23 mouse cellular contexts compared by ENCODE assay signal in the genomic region with DNA sequence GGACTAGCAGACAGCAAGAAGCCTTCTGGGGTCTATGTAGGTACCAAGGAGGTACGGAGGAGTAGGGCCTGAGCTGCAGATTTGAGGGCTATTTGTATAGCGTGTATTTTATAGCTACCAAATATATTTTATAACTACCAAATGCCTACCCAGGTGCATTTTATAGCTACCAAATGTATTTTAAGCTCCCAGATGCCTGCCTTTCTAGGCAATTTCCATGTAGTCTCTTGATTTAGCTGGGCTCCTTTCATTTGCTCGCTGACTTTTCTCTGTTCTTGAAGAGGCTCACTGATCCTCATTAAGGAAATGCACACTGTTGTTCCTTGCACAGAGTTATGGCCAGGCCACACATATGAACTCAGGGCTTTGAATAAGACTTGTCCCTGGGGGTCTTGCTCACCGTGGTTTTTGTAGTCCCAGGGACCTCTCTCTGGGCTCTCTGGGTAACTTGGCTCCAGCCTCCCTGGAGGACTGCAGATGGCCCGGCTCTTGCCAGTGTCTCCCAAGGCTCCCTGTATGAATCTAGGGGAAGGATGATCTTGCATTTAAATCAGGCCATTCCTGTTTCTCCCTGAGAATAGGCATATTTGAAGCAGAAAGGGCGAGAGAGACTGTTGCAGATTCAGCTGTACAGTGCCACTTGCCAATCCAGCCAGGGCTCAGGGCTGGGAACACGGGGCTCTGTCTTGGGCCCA. TPM values are rescaled to one million over a fixed set of nuclear protein-coding genes. Genes with fewer than 3 reads are reported as not detected.
A peak's percentile ranks its signal among the peaks of the same experiment; 100 is the strongest.
DNase-seq lines count a peak whose midpoint lies in the region; ATAC-seq and TF ChIP-seq lines count a peak whose summit lies in the region.
"Had no signal": no experiment of that assay in that cellular context is flagged by ENCODE, and none has a peak within 500 bp of the region (broad histone marks: within the 10 kb centered on the region; RNA-seq: fewer than 3 reads in every experiment).

No protein-coding gene starts in this region.

- H3K9ac ChIP-seq in limb, embryonic 13.5 days = 0 out of 2 replicates have a peak overlapping the region, but pooled peaks have one; percentile 25
- H3K9ac ChIP-seq: heart, embryonic 13.5 days; hindbrain, embryonic 13.5 days; liver, postnatal 0 days; neural tube, embryonic 15.5 days had no signal

- H3K27me3 ChIP-seq in limb, embryonic 13.5 days = peaks cover 49% of the 10 kb centered on the region
- peaks cover 32% of the 10 kb centered on the region for H3K27me3 ChIP-seq in limb, embryonic 10.5 days (ENCODE audit: low read depth, poor library complexity, severe bottlenecking)
- no peaks in the 10 kb centered on the region for H3K27me3 ChIP-seq in kidney, adult 2 months (replicated peaks; ENCODE audit: control insufficient read depth, insufficient read depth, low read length)

- no peak for TF ChIP-seq CTCF in cortical plate, adult 2 months (IDR thresholded peaks at IDR 0.05; ENCODE audit: extremely low read depth, insufficient read depth, low read length)
- no peak for TF ChIP-seq CTCF in kidney, adult 2 months (conservative IDR thresholded peaks at IDR 0.05; ENCODE audit: insufficient read depth, insufficient read length, low read depth, low read length)

- no peaks in the 10 kb centered on the region for H3K36me3 ChIP-seq in limb, embryonic 13.5 days
- no peaks in the 10 kb centered on the region for H3K36me3 ChIP-seq in limb, embryonic 10.5 days
- H3K36me3 ChIP-seq in kidney, adult 2 months (ENCODE audit: control insufficient read depth, insufficient read depth, low read length) = no peaks in the 10 kb centered on the region
- H3K36me3 ChIP-seq: embryonic facial prominence, embryonic 10.5 days; heart, embryonic 13.5 days; hindbrain, embryonic 13.5 days; neural tube, embryonic 15.5 days had no signal

- H3K4me1 ChIP-seq in limb, embryonic 13.5 days = peaks cover 15% of the 10 kb centered on the region
- H3K4me1 ChIP-seq in limb, embryonic 10.5 days = peaks cover 8% of the 10 kb centered on the region; the same call in 1 of the 2 replicates
- H3K4me1 ChIP-seq in cortical plate, adult 2 months (ENCODE audit: control insufficient read depth, insufficient read depth, low read length) = peaks cover 13% of the 10 kb centered on the region
- H3K4me1 ChIP-seq in kidney, adult 2 months (ENCODE audit: control insufficient read depth, insufficient read depth, low read length) = no peaks in the 10 kb centered on the region

- no peak overlapping the region for H3K27ac ChIP-seq in limb, embryonic 13.5 days
- no peak overlapping the region for H3K27ac ChIP-seq in limb, embryonic 10.5 days
- H3K27ac ChIP-seq in cortical plate, adult 2 months (ENCODE audit: insufficient read depth, low read length) = peak overlapping the region; percentile 38
- no peak overlapping the region for H3K27ac ChIP-seq in kidney, adult 2 months (ENCODE audit: insufficient read depth, low read depth, low read length)
- H3K27ac ChIP-seq: embryonic facial prominence, embryonic 10.5 days; heart, adult 2 months; heart, embryonic 13.5 days; hindbrain, embryonic 13.5 days; macrophage; neural tube, embryonic 15.5 days had no signal

- H3K4me2 ChIP-seq in limb, embryonic 13.5 days (replicated peaks) = no peak overlapping the region
- H3K4me2 ChIP-seq: heart, embryonic 13.5 days; hindbrain, embryonic 13.5 days; liver, embryonic 11.5 days; neural tube, embryonic 15.5 days had no signal

- H3K9me3 ChIP-seq in limb, embryonic 13.5 days = peaks cover 8% of the 10 kb centered on the region
- no peaks in the 10 kb centered on the region for H3K9me3 ChIP-seq in limb, embryonic 10.5 days (replicated peaks)
- H3K9me3 ChIP-seq: heart, embryonic 13.5 days; hindbrain, embryonic 13.5 days; neural tube, embryonic 15.5 days had no signal

- no peak for ATAC-seq in limb, embryonic 13.5 days (ENCODE audit: low FRiP score, low read depth)
- ATAC-seq: forebrain, embryonic 16.5 days; liver, postnatal 0 days; midbrain, embryonic 16.5 days had no signal

- DNase-seq in cerebellum, adult 9-11 months = peak; percentile 23
- no peak for DNase-seq in cerebellum, postnatal 4 days (ENCODE audit: low spot score in 2 of 2)
- DNase-seq in layer of hippocampus, adult 11-12 months (ENCODE audit: low spot score) = peak; percentile 36
- DNase-seq in layer of hippocampus, postnatal 25 days (ENCODE audit: extremely low spot score in 1 of 2, low spot score in 1 of 2) = no peak
- DNase-seq in limb, embryonic 10.5 days (ENCODE audit: low spot score) = no peak
- no peak for DNase-seq in kidney, adult 2 months
- DNase-seq: gastrocnemius, postnatal 36 days; kidney, postnatal 25 days; liver, postnatal 0 days; thymus, postnatal 25 days had no signal

- WGBS in limb, embryonic 13.5 days = 55% methylated on average over 7 of the region's 7 CpGs
- WGBS in limb, embryonic 10.5 days = 85% methylated on average over 7 of the region's 7 CpGs
- WGBS in kidney, adult 2 months = 84% methylated on average over 7 of the region's 7 CpGs

- TF ChIP-seq POLR2A in cortical plate, adult 2 months (IDR thresholded peaks at IDR 0.05; ENCODE audit: extremely low read depth, insufficient read depth, low read length) = no peak
- no peak for TF ChIP-seq POLR2A in kidney, adult 2 months (IDR thresholded peaks at IDR 0.05; ENCODE audit: low read depth, low read length)

- H3K4me3 ChIP-seq in limb, embryonic 13.5 days = no peak overlapping the region
- no peak overlapping the region for H3K4me3 ChIP-seq in limb, embryonic 10.5 days
- H3K4me3 ChIP-seq in cortical plate, adult 2 months (ENCODE audit: insufficient read depth, low read length) = no peak overlapping the region
- H3K4me3 ChIP-seq in kidney, adult 2 months (ENCODE audit: insufficient read depth, low read depth, low read length) = no peak overlapping the region
- H3K4me3 ChIP-seq: embryonic facial prominence, embryonic 10.5 days; heart, adult 2 months; heart, embryonic 13.5 days; hindbrain, embryonic 13.5 days; neural tube, embryonic 15.5 days had no signal

RNA-seq across cellular contexts. Expression of a gene that starts 7.2 kb away (rescaled TPM):
- 1 to 10 TPM; 4.5 to 5.1 TPM for total RNA-seq in layer of hippocampus, postnatal 25 days (2021)
- polyA plus RNA-seq in limb, embryonic 13.5 days (2015; fragmentation: Nextera tagmentation; extraction: Ambion mirVana) = 0.27 TPM in 1 of 2 replicates, not detected in the other
- polyA plus RNA-seq in limb, embryonic 10.5 days (2016; fragmentation: Nextera tagmentation; extraction: Ambion mirVana) = 0.05 TPM in 1 of 2 replicates, not detected in the other
- polyA plus RNA-seq in cortical plate, adult 2 months (2012; rRNA removed) = 18.8 and 19.5 TPM in 2 replicates
- 0.23 and 0.34 TPM in 2 replicates for polyA plus RNA-seq in kidney, adult 2 months (2012; rRNA removed)
- polyA plus RNA-seq: heart, embryonic 13.5 days; limb, embryonic 11.5 days; liver, postnatal 0 days; stomach, embryonic 14.5 days had no signal

Comparison
In these comparisons a context has a peak if more than half of its experiments do, and no peak if none do; other contexts are left out.
1. DNase-seq: peak in cerebellum, adult 9-11 months (single experiment) and layer of hippocampus, adult 11-12 months (single experiment); none in cerebellum, postnatal 4 days (0 of 2), layer of hippocampus, postnatal 25 days (0 of 2), limb, embryonic 10.5 days (single experiment) and kidney, adult 2 months (single experiment).
2. RNA of a gene that starts 7.2 kb away (polyA plus RNA-seq): 18.8 to 19.5 TPM in cortical plate, adult 2 months; 0.27 TPM in limb, embryonic 13.5 days, 0.23 to 0.34 TPM in kidney, adult 2 months and 0.05 TPM in limb, embryonic 10.5 days; every median in the first group is over 10 times any median in the second.